Mouse (Mus musculus) heart, postnatal 25 days (tissue): Measurements from ENCODE around the gene Arhgap15. TPM values are rescaled to one million over a fixed set of nuclear protein-coding genes. Genes with fewer than 3 reads are reported as not detected.

Source experiments
- DNase-seq: peaks from one replicate; pipeline ENCODE4 v3.0.0; 2022; ENCODE audit warnings: low spot score
- intact Hi-C: fragments of 180-260 bp; cut with DNase I; formaldehyde crosslinking; loops from one replicate; pipeline ENCODE4 v1.15.1; 2025
- total RNA-seq, 2 experiments: library from RNA; stranded (reverse); gene quantifications; 2 replicates each; pipeline ENCODE4 v1.2.3; 2021

Gene Arhgap15
- total RNA-seq, 2 experiments from 2014 or later = 0.42 to 0.92 TPM

DNA sequence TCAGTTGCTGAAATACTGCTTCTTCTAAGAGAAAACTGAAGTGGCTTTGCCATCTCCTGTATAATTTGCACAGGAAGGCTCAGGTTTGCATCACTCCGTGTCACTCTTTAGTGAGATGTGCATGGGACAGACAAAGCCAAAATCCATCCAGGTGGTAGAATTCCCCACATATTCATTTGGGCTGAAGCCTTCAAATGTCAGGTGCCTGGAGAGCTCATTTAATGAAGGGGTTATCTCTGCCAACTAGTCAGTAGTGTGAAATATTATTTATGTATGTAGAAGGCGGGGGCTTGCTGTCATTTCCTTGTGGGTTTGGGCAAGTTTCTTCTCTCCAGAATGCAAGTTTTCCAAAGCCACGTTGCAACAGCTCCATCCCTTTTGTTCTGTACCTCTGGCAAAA is 268.1 kb downstream of the Arhgap15 start:
- DNase-seq = no peak
- intact Hi-C loops = no loop called here

DNA sequence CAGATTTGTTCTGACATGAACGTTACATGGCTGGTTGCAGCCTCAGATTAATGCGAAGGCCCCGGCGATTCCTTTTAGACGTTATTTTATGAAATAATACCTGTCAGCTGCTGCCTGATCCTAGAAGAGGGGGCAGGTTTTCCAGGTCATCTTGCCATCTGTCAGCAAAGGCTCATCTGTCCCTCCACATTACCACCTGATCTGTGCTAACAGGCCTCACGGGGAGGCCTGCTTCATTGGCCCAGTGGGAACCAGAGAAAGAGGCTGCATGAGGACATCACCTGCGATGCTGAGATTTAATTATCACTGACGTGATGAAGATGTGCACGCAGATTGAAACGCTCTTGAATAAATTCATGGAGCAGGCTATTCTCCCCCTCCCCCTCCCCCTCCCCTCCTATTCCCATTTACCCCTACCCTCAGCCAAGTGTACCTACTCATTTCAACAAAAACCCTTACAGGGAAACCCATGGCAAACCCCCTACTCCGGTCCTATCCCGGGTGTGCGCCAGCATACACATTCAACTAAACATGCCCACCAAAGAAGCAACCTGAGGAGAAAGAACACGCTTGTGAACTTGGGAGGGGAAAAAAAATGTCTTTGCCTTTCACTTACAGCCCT is 268.9 kb downstream of the Arhgap15 start:
- intact Hi-C loops = no loop called here
- DNase-seq = no peak

DNA sequence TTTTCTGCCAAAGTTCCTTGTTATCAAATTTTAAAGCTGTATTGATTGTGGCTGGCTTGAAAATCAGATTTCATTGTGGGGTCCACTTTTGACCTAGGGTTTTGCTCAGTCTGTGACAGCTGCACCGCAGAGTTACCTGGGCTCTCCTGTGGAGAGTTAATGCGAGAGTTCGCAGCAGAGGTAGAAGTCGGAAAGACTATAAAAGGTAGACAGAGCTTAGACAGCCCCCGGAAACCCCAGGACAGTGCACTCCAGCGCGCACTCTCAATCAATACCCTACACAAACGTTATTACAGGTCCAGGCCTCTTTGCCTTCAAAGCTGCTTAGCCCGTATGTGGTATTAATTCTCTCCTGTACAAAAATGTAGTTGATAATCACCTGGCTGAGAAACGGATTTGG is 269.4 kb downstream of the Arhgap15 start:
- intact Hi-C loops = no loop called here
- no peak for DNase-seq

DNA sequence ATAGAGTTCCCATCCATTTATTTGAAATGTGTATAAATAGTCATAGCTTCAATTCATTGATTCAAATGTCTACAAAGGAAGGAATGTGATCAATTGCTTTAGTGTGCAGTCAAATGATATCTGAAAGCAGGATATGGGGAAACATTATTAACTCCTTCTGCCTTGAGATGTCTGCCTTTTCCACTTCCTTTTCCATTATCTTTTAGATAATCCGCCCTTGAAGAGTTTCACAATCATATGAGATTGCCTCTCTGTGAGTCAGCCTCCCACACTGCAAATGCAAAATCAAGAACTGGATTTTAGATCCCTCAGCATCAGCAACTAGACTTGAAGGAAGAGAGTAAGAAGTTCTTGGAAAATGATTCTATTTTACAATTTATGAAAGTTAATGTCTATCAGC is 276.1 kb downstream of the Arhgap15 start:
- intact Hi-C loops = no loop called here

DNA sequence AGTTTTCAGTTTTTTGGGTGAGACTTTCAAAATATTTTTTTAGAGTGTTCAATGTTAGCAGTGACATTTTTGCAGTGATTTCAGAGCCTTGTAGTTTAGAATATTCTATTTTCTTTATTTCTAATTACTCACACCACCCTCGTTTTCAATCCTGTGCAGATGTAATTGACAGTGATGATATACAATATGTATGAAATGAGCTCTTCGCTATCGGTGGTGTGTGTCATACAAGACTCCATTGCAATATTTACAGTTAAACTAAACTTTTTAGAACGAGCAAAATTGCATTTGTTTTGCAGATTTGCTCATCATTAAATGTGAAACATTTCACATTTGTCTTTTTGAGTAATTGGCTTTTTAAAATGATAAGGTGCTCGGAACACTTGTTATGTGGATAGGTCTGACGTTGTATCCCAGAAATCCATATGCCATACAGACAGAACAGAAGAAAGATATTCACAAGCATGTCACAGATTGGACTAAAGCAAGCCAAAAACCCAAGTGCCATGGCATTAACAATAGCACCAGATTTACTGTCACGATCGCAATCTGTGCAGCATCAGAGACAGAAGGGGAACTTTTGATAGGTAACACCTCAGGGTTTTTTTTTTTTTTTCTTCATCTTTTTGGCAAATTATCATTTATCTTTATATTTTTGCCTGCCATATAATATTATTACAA is 280.6 kb downstream of the Arhgap15 start:
- intact Hi-C loops = no loop called here
- no peak for DNase-seq

More for the DNA sequence above, 276.1 kb downstream of the Arhgap15 start:
- DNase-seq = no peak

DNA sequence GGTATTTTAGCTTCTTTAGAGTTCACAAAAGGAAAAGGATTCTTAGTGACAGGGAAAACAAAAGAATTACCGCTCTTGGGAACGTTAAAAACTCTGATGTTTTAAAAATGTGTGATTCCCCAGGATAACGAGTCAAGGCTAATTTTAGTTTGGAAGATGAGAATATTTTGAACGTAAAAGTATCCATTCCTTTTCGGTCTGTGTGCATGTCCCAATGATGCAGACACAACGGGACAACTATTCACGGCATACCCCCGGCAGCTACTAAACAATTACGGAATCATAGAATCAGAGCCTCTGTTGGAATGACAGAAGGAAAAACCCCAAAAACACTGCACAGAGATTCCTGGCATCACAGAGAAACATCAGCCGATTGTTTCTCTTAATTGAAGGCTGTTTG is 281.2 kb downstream of the Arhgap15 start:
- intact Hi-C loops = no loop called here
- no peak for DNase-seq

DNA sequence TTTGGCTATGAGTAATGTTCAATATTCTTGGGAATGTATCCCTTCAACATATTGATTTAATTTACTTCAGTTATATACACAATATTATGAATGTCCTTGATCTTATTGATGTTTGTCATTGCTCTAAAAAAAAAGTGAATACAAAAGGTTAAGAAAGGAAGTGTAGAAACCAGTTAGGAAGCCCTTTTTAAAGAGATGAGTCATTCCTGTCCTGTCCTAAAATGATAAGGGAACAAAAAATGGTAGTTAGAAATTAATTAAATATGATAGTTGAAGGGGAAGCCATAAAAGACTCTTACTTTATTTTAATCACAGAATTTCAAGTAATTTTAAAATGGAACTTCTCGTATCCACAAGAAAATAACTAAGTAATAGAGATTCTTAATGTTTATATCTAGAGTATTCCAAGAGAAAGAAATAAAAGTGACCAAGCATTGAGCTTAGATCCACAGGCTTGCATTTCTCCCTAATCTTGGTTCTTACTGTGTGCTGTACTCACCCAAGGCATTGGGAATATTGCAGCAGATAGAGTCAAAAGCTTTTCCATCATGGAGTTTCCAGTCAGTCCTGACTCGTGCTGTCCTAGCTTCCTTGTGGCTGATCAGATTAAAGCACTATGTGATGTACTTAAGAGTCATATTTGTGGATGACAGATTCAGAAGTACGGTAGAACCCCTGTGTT is 291.0 kb downstream of the Arhgap15 start:
- intact Hi-C loops = no loop called here
- DNase-seq = no peak

DNA sequence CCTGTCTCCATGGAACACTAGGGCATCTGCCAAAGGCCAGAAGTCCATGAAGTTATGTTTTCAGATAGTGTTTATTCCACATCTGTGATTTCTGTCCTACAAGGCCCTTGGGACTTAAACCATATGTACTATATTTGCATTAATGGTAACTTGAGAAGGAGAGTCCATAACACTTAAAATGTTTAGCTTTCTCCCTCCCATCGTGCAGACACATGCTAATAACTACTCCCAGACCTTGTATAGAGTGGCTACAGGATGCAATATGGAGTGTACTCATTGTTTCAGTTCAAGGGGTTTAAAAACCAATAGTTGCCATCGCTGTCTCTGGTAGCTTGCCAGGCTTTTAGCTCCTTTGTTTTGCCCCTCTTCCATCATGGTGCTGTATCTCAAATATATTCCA is 295.5 kb downstream of the Arhgap15 start:
- no peak for DNase-seq
- intact Hi-C loops = no loop called here

DNA sequence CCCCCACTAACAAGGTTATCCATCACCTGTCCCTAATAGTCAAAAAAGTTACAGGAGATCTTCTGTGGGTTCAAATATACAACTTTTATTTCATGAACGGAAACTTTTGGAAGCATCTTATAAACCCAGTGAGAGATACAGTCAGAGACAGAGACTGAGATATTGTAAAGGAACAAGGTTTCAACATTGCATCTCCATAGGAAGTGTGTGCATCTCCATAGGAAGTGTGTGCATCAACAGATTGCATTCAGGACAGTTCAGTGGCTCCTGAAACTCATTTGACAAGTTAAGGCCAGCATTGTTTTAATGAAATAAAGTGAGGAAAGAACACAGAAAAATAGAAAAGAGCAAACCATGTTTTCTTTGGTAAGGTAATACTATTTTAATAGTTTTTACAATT is 296.0 kb downstream of the Arhgap15 start:
- no peak for DNase-seq
- intact Hi-C loops = no loop called here

DNA sequence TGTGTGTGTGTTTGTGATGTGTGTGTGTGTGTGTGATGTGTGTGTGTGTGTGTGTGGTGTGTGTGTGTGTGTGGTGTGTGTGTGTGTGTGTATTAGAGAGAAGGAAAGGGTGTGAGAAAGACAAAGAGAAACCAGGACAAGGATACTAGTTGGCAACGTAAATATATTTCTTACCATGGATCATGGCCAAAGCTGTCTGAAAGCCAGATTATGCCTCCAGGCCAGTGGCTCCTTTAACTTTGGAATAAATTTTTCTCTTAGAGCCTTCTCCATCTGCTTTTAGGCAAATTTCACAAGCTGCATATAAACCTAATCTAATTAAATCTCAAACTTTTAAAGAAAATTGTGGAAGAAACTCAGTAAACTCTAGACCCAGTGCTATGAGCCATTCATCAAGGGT is 296.6 kb downstream of the Arhgap15 start:
- DNase-seq = no peak
- intact Hi-C loops = no loop called here

DNA sequence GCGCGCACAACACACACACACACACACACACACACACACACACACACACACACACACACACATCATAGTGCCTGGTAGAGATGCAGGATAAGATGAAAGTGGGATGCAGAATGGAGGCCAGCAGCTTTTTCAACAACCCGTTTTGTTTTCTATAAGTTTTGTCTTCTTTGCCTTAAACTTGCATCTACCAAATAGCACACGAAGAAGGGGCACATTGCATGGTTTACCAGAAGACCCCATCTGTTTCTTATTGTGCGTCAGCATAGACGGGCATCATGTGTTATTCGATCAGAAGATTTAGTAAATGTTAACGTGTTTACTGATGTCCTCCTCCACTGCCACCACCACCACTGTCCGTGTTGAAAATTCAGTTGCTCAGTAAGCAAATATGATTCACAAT is 311.7 kb downstream of the Arhgap15 start:
- intact Hi-C loops = no loop called here
- DNase-seq = no peak

DNA sequence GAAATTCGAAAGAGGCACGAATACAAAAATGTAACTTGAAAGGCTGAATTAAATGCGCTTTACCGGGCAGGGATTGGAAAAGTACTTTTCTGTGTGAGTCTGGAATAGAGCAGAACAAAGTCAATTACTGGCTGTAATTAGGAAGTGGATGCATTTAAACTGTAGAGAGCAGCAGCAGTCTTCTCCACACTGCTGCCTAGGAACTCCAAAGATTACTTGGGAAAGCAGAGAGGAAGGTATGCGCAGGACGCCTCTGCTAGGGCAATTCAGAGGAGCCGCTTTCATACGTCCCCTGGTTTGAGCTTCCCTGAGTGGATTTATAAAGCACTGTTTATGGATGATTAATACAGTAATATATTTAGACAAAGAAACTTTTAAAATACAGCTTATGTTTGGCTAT is 312.1 kb downstream of the Arhgap15 start:
- no peak for DNase-seq
- intact Hi-C loops = no loop called here

DNA sequence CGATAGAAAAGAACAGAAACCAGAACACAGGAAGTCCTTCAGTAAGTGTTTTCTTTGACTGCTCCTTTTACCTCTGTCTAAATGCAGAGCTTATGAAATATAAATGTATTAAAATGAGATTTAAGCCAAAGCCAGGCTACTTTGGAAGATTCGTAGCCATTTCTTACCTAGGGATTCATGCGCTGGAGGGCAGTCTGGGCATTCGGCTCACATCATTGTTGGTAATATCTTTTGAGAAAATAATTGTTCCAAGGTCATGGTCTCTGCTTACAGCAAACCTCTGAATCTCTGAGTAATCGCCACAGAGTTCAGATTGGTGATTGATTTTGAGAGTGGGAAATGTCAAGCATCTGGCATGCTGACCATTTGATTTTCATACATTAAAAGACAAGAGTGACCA is 316.4 kb downstream of the Arhgap15 start:
- no peak for DNase-seq
- intact Hi-C loops = no loop called here

DNA sequence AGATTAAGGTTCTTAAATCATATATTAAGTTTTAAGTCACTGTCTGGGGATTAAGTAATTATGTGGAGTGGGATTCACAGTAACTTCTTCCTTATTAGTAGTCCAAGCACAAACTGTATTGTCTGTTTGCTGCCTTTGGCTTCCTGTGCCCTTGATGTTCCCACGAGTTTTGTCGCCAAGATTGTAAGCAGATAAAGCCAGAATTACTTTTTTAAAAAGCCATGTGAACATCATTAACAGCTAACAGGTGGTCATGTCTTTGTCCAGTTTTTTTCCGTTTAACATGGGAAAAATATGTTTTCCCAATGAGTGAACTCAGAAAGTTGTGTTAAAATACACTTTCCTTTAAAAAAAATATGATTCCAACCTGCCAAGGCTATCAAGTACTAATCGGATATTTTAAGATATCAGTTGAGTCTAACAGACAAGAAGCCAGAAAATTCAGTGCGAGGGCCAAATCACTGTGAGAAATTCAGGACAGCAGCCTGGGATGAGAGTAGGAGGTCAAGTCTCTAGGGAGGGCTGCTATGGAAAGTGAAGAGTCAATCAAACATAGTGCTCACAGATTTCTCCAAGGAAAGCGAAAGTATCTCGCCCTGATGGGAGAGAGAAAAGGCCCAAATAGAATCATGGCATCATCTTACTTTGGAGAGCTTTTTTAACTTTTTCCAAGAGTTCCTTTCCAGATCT is 319.7 kb downstream of the Arhgap15 start:
- DNase-seq = peak; percentile 21
- intact Hi-C loops = no loop called here

DNA sequence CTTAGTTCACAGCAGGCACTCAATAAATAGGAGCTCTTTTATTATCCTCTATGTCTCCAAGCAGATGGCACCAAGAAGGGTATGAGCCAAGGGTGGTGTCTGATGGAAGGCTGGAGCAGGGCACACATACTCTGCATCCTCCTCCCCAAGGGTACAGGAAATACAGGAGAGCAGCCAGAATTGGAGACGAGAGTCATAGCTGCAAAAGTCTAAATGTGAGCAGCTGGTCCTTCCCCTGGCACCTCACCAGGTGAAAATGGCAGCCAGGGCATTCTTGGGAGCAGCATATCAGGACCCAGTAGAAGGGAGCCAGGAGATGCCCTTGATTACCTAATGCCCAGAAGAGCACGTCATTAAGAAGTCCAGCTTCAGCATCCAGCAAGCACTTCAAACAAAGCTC is 320.3 kb downstream of the Arhgap15 start:
- no peak for DNase-seq
- intact Hi-C loops = no loop called here

DNA sequence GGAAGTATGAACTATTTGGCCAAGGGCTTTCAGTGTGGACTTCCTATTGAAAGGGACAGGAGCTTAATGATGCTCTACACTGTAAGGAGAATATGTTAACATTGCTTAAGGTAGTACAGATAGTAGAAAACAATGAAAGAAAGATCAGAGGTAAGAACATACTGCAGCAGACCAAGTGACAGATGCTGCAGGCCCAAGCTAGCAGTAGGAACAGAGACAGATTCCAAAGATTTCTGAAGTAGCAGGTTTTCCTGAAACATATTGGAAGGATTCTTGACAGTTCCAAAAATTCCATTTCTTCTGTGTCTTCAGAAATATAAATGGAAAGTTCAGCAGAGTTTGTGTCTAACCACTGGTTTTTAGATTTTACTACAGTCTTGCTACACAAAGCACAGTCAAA is 327.9 kb downstream of the Arhgap15 start:
- no peak for DNase-seq
- intact Hi-C loops = no loop called here

DNA sequence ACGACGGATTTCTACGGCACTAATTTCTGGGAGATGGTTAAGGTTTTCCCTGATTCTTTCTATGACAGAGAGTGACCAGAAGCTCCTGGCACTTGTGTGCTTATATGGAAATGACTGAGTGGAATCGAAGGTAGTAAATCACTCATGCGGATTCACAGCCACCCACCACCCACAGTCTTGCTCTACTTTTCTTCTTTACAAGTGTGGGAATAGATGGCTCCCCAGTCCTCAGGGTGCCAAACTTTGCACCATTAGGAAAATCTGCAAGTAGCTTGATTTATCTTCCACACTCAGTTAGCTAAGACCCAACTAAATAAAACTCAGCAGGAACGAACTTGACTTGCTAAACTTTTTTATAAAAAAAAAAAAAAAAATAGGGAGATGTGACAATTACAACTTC is 331.9 kb downstream of the Arhgap15 start:
- intact Hi-C loops = no loop called here
- DNase-seq = no peak

DNA sequence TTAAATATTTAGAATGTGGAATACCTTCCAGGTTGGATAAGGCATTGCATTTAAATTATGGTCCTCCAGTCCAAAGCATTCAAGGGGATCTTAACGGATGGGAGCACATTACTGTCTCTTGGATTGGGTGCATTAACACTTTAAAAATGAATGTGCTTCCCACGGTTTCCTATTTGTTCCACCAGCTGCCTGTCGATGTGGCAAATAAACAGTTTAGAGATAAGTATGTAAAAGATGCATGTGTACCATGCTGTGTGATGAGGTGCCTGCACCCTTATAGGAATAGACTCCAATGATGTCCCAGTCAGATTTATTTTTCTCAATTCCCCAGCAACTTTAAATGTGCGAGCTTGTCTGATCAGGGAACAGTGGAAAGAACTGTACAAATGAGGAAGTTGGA is 332.6 kb downstream of the Arhgap15 start:
- intact Hi-C loops = no loop called here
- no peak for DNase-seq

DNA sequence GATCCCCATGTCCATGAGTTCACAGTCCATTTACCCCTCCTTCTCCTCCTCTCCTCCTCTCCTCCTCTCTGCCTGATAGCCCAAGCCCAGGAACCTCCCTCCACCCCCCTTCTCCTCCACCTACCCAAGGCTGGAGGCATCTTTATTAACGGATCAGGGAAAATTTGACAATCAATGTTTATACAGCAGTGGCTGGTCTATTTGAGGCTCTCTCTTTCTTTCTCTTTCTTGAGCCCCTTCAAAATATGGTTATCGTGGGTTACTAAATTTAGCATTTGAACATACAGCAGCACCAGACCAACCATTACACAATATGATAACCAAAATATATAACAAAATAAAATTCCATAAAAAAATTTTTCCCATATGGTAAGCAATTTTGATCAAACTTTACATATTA is 335.8 kb downstream of the Arhgap15 start:
- no peak for DNase-seq
- intact Hi-C loops = no loop called here

DNA sequence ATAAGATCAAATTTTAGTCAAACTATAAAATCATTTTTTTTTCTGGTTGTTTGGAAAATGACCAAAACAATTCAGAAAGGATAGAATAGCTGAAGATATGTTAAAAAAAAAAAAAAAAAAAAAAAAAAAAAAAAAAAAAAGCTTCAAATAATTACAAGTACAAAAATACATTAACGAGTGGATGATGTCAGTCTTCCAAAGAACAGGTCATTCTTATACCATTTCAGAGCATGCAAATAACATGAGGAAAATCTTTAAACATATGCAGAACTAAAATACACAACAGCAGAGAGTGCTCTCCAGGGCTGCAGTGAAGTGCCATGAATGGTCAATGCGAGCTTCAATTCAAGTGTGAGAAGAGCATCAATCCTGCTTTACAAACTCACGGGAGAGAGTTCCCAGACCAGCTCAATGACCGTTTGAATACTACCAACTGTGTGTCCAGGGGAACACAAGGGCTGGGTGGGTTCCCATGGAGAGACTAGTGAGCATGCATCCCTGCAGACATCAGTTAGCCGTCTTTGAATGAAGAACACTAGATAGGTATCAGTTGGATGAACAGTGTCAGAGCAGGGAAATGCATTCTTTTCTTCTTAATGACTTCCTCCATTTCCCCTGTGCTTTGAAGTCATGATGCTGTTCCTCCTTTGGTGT is 337.9 kb downstream of the Arhgap15 start:
- no peak for DNase-seq
- intact Hi-C loops = no loop called here
